Mouse (Mus musculus) liver, postnatal 0 days (tissue): Measurements from ENCODE around the gene Ilf3.

Source experiments
- CTCF ChIP-seq: sonication (generic); IDR thresholded peaks from 2 replicates; pipeline ENCODE4 v1.5.1; 2016; ENCODE audit warnings: antibody characterized with exemption, low read depth
- EP300 ChIP-seq: IDR thresholded peaks from 2 replicates; pipeline ENCODE4 v1.6.1; 2016; ENCODE audit warnings: antibody characterized with exemption, low read depth, mild to moderate bottlenecking

DNA sequence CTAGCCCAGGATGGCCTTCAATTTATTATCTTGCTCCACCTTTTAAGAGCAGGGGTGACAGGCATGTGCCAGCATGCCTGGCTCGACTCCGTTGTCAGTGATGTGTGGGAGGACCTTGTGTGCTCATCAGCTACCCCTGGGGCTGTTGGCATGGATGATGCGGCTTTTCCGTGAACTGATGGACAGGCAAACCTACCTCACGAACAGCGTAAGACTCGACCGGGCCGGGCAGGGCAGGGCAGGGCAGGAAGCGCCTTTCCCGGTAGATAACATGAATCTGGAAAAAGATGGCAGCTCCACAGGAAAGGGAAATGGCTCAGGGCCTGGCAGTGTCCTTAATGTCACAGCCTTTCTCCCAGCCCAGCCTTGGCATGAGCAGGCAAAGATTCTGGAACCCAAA lies 43.4 kb upstream of the Ilf3 start:
- TF ChIP-seq CTCF (no peak), EP300 (no peak; the same call in 1 of the 2 replicates)
